ENCODE assay signal across 9 mouse cellular contexts in the genomic region with DNA sequence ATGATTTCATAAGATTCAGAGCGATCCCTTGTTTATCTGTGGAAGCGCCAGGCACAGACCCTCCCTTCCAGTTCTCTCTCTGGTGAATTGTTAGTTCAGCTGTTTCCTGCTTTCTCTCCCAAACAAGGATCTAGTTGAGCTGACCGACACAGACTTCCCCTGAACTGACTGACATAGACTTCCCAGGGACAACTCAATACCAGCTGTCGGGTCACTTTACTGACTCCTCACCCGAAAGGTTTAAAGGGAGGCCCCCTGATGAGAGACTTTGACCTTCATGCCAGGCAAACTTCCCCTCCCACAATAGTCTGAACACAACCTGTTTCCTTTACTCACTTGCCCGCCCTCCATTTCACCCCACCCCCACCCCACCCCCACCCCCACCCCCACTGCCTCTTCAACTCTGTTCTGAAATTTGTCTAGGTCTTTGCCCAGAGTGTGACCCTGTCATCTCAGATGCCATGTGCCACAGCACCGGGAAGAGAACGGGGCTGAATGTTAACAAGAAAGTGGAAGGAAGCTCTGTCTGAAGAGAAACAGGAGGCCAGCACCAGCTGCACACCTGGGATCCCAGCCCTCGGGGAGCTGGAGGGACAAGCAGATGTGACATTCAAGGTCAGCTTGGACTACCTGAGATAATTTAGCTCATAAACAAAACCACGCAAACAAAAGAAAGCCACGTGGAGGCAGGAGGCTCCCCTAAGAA.
DNase-seq lines count a peak whose midpoint lies in the region; ATAC-seq and TF ChIP-seq lines count a peak whose summit lies in the region.
"Had no signal": no experiment of that assay in that cellular context is flagged by ENCODE, and none has a peak within 500 bp of the region (broad histone marks: within the 10 kb centered on the region; RNA-seq: fewer than 3 reads in every experiment).

No protein-coding gene starts in this region.

- no peak overlapping the region for H3K4me3 ChIP-seq in heart, embryonic 12.5 days
- no peak overlapping the region for H3K4me3 ChIP-seq in limb, embryonic 14.5 days (replicated peaks; ENCODE audit: low read length)
- no peak overlapping the region for H3K4me3 ChIP-seq in midbrain, postnatal 0 days (ENCODE audit: low read depth, low read length)

- no peaks in the 10 kb centered on the region for H3K9me3 ChIP-seq in heart, embryonic 12.5 days (replicated peaks)
- H3K9me3 ChIP-seq in limb, embryonic 14.5 days (ENCODE audit: control insufficient read depth, low read length) = no peaks in the 10 kb centered on the region
- H3K9me3 ChIP-seq in midbrain, postnatal 0 days (ENCODE audit: low read length) = no peaks in the 10 kb centered on the region

- peak; percentile 43 to 73 for DNase-seq in heart, adult 18-20 months
- no peak for DNase-seq in heart, postnatal 25 days (ENCODE audit: low spot score)
- peak; percentile 25 for DNase-seq in limb, embryonic 14.5 days (ENCODE audit: low spot score)
- no peak for DNase-seq in midbrain, postnatal 0 days (ENCODE audit: low spot score)
- DNase-seq in urinary bladder, postnatal 25 days (ENCODE audit: low spot score) = no peak
- DNase-seq: cerebellum, postnatal 14 days had no signal

- H3K4me2 ChIP-seq in heart, embryonic 12.5 days = peak overlapping the region; percentile 37
- no peak overlapping the region for H3K4me2 ChIP-seq in limb, embryonic 14.5 days (replicated peaks; ENCODE audit: low read depth, low read length, severe bottlenecking)
- no peak overlapping the region for H3K4me2 ChIP-seq in midbrain, postnatal 0 days (ENCODE audit: low read depth, low read length, poor library complexity, severe bottlenecking)

- H3K27me3 ChIP-seq in heart, embryonic 12.5 days (replicated peaks) = no peaks in the 10 kb centered on the region
- no peaks in the 10 kb centered on the region for H3K27me3 ChIP-seq in limb, embryonic 14.5 days (ENCODE audit: control insufficient read depth, insufficient read depth, low read length)
- H3K27me3 ChIP-seq in midbrain, postnatal 0 days (ENCODE audit: insufficient read depth, low read length) = no peaks in the 10 kb centered on the region

- peaks cover 63% of the 10 kb centered on the region for H3K4me1 ChIP-seq in heart, embryonic 12.5 days (replicated peaks)
- H3K4me1 ChIP-seq in limb, embryonic 14.5 days (ENCODE audit: control insufficient read depth, insufficient read depth, low read length) = peaks cover 3% of the 10 kb centered on the region; the same call in 1 of the 2 replicates
- no peaks in the 10 kb centered on the region for H3K4me1 ChIP-seq in midbrain, postnatal 0 days (ENCODE audit: insufficient read depth, low read length)

- H3K9ac ChIP-seq in heart, embryonic 12.5 days = no peak overlapping the region
- H3K9ac ChIP-seq in limb, embryonic 14.5 days (ENCODE audit: low read depth, low read length, severe bottlenecking) = no peak overlapping the region; the same call in 1 of the 2 replicates
- no peak overlapping the region for H3K9ac ChIP-seq in midbrain, postnatal 0 days (replicated peaks; ENCODE audit: low read length, poor library complexity, severe bottlenecking)

- ATAC-seq in CD4-positive, CD25-positive, alpha-beta regulatory T cell, adult 4 months = peak; percentile 41
- ATAC-seq in heart, embryonic 12.5 days (ENCODE audit: insufficient number of reproducible peaks, low FRiP score) = peak; percentile 41
- ATAC-seq in limb, embryonic 14.5 days (ENCODE audit: low FRiP score, low read depth) = peak; percentile 47; the same call in 1 of the 2 replicates
- ATAC-seq in megakaryocyte-erythroid progenitor cell, adult 5-6 weeks (replicated peaks; ENCODE audit: low FRiP score, low TSS enrichment, poor library complexity, severe bottlenecking) = no peak
- ATAC-seq in midbrain, postnatal 0 days (ENCODE audit: low FRiP score) = no peak

- intact Hi-C loops in heart, postnatal 25 days (cut with DNase I) = no loop called here

- TF ChIP-seq CTCF in midbrain, postnatal 0 days (IDR thresholded peaks at IDR 0.05) = no peak

- WGBS in heart, embryonic 12.5 days = 12% methylated on average over 11 of the region's 11 CpGs
- 17% methylated on average over 11 of the region's 11 CpGs for WGBS in limb, embryonic 14.5 days
- 39% methylated on average over 11 of the region's 11 CpGs for WGBS in midbrain, postnatal 0 days

- H3K36me3 ChIP-seq in heart, embryonic 12.5 days = no peaks in the 10 kb centered on the region
- no peaks in the 10 kb centered on the region for H3K36me3 ChIP-seq in limb, embryonic 14.5 days (ENCODE audit: control insufficient read depth, insufficient read depth, low read length)
- H3K36me3 ChIP-seq in midbrain, postnatal 0 days (ENCODE audit: insufficient read depth, low read length) = no peaks in the 10 kb centered on the region

- H3K27ac ChIP-seq in heart, embryonic 12.5 days (ENCODE audit: poor library complexity, severe bottlenecking) = peak overlapping the region; percentile 80
- no peak overlapping the region for H3K27ac ChIP-seq in limb, embryonic 14.5 days (replicated peaks; ENCODE audit: low read depth, low read length)
- no peak overlapping the region for H3K27ac ChIP-seq in midbrain, postnatal 0 days (ENCODE audit: low read depth, low read length)

- no peak for TF ChIP-seq POLR2A in limb, embryonic 14.5 days (IDR thresholded peaks at IDR 0.05; ENCODE audit: borderline replicate concordance, extremely low read depth, insufficient read depth, insufficient read length)

Comparison
In these comparisons a context has a peak if more than half of its experiments do, and no peak if none do; other contexts are left out.
1. DNase-seq: peak in heart, adult 18-20 months (2 of 2) and limb, embryonic 14.5 days (single experiment); none in heart, postnatal 25 days (single experiment), midbrain, postnatal 0 days (single experiment) and urinary bladder, postnatal 25 days (single experiment).
2. ATAC-seq: peak in CD4-positive, CD25-positive, alpha-beta regulatory T cell, adult 4 months (single experiment), heart, embryonic 12.5 days (single experiment) and limb, embryonic 14.5 days (single experiment); none in megakaryocyte-erythroid progenitor cell, adult 5-6 weeks (single experiment) and midbrain, postnatal 0 days (single experiment).